Mouse (Mus musculus): ENCODE measurements around the gene Wdr43.
A peak's percentile ranks its signal among the peaks of the same experiment; 100 is the strongest.
"Not testable (repeated sequence)": the region's sequence is repeated elsewhere in the genome, so short reads cannot be mapped to it uniquely, and the experiment has no call there.

The Wdr43 gene

DNA sequence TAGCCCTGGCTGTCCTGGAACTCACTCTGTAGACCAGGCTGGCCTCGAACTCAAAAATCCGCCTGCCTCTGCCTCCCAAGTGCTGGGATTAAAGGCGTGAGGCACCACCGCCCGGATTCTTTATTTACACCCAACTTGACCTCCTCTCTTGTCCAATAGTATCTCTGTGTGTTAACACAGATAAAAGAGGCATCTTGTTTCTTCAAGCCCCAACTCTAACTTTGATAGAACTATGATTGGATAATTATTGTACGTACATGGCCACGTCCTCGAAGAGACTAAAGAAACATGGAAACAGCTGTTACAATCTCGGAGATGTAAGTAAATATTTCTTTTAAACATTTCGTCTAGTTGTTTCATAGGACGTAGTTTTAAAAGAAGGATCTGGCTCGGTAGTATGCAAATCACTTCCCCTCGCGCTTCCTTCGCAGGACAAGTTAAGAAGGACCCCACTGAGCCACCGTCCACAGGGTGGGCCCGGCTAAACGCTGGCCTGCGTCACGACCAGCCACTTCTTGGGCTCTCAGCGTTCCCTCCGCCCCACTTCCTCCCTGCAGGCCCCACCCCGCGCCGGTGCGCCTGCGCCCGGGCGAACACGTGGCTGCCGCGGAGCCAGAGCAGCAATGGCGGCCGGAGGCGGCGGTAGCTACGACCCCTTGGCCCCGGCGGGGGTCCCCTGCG is at the start of gene Wdr43:
Gene Wdr43 (plus strand): TSS at position 258 of the 681 bp plus-strand sequence.
- peak; percentile 92 to 96 for DNase-seq (ENCODE audit: low spot score in 2 of 2)

DNA sequence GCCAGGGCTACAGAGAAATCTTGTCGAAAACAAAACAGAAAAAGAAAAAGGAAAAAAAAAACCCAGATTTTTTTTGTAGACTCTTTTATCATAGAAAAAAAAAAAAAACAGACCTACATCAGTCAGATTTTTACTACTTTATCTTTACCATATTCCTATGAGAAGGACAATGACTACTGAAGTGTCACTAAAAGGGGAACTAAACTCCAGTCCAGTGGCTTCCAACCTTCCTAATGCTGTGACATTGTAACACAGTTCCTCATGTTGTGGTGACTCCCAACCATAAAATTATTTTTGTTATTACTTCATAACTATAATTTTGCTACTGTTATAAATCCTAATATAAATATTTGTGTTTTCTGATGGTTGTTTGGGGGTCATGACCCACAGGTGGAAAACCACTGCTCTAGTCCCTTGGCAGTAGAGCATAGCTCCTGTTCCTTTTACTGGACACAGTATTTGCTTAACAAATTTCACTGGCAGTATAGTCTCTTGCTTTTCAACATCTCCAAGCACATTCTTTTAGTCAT is 36.5 kb upstream of the Wdr43 start:
- no peak for DNase-seq (ENCODE audit: low spot score in 2 of 2)

DNA sequence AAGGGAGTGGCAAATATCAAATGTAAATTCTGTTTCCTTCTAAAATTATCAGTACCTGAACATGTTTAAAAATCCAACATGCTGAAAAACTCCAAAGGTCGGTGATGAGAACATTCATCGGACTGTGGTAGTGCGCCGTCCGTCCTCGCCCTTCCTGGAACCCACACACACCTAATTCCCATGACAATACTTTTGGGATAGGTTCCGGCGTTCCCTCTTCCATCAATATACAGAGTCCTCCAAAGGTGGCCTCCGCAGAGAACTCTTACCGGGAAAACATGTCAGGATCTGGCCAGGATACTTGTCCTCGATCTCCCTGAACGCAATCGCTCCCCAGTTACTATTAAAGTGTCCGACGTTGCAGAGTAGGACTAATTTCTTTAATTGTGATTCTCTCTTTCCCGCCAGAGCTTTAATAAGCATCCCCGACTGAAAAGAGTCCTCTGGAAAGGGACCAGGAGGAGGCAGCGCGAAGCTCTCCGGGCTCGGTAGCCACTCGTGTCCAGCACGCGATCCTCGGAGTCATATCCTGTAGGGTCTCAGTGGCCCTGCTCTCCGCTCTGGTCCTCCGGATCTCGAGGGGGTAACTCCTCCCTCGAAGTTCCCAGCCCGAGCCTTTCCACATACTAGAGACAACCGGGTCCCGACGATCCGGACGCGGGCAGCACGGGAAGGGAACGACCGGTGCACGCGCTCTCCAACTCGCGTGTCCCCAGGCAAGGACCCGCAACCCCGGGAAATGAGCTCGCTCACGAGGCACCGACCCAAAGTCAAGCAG is 17.6 kb upstream of the Wdr43 start:
- no peak for DNase-seq (ENCODE audit: low spot score in 2 of 2)

DNA sequence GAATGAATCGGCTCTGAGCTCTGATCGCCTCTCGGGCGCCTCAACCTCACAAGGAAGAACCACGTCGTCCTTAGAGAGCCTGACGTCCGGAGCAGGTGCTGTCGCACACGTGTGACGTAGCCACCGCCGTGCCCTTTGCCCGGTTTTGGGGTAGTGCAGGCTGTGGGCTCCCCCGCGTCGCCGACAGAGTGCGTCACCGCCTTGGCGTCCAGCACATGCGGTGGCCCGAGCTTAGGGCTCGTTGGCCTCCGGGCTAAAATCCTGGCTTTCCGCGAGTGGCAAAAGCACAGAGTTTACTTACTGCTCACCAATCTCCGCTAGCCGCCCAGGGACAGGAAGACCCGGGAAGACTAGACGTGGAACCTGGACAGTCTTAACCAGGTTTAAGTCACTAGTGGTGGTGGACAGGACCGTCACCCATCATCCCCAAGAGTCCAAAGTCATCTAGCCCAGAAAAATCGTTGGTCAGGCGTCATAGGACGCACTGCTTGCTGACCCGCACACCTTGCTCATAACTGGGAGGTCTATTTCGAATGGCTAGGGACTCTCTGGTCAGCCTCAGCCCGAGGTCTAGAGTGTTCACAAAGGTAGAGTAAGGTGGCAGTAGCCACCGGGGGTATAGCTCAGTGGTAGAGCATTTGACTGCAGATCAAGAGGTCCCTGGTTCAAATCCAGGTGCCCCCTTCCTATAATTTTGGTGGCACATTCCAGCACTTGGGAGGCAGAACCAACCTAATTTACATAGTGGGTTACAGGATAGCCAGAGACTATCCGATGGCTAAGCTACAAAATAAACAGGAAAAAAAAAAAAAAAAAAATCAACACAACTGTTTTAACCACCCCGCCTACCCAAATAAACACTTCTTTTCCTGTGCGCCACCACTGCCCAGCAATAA is 16.8 kb upstream of the Wdr43 start:
- DNase-seq (ENCODE audit: low spot score in 2 of 2), result peak; percentile 86 to 92

DNA sequence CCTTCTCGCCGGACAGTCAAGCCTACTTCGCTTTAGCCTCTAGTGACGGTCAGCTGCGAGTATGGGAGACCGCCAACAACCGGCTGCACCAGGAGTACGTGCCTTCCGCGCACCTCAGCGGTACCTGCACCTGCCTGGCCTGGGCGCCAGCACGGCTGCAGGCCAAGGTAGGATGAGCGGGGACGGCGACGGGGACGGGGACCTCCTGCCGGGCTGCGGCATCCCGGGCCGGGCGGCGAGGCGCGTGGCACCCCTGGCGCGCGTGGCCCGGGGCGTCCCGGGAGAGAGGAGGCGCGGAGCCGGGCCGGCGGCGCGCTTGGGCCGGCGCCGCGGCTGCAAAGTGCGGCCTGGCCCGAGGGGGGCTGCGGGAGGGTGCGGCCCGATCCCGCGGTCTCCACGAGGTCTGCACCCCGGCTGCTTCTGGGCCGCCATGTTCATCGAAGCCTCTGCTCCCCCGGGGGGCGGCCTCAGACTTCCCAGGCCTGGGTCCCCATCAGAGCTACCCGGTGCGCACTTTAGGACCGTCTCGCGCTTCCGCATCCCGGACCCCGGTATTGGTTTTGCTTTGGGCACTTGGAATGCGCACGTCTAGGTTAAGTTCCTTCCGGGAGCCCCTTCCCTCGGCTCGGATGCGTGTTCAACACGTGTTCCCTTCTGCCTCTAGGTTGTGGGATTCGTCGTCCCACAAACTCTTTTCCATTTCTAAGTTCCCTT is 781 bp downstream of the Wdr43 start:
- DNase-seq (ENCODE audit: low spot score in 2 of 2), result peak; percentile 24 to 70

DNA sequence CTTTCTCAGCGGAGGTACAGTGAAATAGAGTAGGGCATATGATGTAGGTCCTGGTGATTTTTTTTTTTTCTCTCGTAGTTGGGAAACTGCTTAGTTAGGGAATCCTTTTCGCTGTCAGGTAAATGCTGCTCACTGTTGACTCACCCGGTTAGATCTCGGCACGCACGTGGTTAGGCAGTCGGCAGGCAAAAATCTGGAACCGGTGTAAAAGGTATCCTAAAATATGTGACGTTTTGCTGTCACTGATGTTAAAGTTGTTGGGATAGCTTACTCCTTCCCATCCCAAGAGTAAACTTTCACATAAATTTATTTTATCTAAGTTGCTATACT is 1.3 kb downstream of the Wdr43 start:
- DNase-seq (ENCODE audit: low spot score in 2 of 2), result no peak

DNA sequence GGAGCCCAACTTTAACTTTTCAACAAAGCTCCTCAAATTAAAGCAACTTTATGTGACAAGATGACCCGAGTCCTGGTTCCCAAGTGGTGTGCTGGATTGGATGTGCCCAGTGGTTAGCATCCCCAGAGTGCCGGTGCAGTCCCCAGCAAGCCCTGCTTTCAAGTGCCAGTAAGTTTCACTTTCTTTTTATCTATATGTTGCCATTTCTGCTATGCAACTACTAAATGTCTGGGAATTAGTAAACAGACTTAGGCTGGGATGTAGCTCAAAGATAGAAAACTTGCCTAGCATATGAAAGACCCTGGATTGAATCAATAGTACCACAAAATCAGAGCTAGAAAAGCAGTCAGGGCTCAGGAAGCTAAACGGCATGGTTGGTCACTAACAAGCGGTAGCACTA is 2.3 kb downstream of the Wdr43 start:
- DNase-seq (ENCODE audit: low spot score in 2 of 2), result no peak

DNA sequence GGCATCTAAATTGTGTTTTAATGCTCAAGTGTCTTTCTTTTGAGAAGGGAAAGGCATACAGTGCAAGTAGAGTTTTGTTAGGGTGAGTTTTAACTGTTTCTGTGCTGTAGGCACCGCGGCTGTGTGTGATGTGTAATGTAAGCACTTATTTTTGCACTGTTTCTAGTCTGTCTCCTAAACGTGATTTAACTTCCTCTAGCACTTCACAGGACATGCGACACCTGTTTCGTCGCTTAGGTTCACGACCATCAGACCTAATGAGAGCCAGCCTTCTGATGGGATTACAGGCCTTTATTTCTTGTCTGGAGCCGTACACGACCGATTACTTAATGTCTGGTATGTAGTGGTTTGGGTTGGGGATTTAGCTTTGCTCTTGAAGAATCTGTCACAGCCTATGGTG is 16.1 kb downstream of the Wdr43 start:
- DNase-seq (ENCODE audit: low spot score in 2 of 2), result no peak

DNA sequence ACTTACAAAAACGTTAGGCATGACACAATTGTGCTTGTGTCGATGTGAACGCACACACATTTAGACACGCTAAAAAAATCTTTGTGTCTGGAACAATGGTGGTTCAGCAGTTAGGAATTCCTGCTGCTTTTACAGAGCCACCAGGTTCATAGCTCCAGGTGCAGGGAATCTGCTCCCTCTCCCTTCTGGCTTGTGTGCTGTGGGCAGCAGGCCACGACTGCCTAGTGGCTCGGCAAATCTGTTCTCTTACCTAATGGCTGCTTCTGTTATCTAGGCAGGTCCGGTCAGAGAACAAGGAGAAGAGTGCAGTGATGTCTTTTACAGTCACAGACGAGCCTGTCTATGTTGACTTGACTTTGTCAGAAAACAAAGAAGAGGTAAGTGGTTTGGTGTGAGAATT is 17.7 kb downstream of the Wdr43 start:
- DNase-seq (ENCODE audit: low spot score in 2 of 2), result no peak

DNA sequence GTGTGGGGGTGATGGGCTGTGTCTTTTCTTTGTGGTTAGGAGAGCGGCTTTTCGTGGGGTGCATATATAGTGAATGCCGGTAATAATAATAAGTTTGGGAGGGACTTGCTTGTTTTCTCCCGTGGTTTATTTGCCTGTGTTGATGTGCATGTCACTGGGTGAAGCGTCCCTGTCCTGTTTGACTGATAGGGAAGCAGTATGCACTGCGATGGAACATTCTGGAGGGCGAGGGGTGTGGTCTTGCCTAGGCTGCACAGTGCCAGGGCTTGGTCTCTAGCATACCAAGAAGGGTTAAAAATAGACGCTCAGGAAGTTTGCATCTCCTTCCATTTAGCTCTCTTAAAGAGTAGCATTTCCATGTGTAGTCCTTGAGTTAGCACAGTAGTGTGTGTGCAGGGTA is 21.1 kb downstream of the Wdr43 start:
- no peak for DNase-seq (ENCODE audit: low spot score in 2 of 2)

DNA sequence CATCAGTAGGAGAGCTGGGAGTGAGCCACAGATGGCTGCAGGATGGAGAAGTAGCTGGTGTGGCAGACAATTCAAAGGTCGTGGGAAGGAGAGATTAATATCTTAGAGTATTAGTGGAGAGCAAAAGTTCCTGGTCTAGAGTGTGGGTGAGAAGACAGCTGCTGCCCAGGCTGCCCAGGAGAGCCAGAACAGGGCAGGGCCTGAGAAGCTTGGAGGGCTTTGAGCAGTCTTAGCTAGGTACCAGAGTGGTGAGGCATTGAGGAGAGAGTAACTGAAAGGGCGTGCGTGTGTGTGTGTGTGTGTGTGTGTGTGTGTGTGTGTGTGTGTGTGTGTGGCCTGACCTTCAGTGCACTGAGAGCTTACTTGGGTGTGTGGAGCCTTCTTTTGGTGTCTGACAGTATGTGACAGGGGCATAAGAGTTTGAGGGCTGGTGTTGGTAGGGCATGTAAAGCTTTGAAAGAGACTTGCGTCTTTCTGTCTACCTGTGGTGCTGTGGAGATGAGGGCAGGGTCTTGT is 22.1 kb downstream of the Wdr43 start:
- DNase-seq (ENCODE audit: low spot score in 2 of 2), result no peak

DNA sequence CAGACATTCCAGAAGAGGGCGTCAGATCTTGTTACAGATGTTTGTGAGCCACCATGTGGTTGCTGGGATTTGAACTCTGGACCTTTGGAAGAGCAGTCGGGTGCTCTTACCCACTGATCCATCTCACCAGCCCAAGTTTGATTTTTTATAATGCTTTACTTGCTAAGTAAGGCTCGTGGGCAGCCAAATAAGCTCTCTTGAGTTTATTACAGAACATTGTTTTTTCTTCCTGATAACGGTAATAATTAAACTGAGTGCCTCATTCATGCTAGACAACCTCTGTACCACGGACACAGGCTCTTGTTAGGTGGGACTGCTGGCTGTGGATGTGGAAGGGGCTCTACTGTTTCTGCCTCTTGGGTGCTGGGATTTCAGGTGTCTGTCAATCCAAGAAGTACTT is 23.4 kb downstream of the Wdr43 start:
- not testable (repeated sequence) for DNase-seq (ENCODE audit: low spot score in 2 of 2)

DNA sequence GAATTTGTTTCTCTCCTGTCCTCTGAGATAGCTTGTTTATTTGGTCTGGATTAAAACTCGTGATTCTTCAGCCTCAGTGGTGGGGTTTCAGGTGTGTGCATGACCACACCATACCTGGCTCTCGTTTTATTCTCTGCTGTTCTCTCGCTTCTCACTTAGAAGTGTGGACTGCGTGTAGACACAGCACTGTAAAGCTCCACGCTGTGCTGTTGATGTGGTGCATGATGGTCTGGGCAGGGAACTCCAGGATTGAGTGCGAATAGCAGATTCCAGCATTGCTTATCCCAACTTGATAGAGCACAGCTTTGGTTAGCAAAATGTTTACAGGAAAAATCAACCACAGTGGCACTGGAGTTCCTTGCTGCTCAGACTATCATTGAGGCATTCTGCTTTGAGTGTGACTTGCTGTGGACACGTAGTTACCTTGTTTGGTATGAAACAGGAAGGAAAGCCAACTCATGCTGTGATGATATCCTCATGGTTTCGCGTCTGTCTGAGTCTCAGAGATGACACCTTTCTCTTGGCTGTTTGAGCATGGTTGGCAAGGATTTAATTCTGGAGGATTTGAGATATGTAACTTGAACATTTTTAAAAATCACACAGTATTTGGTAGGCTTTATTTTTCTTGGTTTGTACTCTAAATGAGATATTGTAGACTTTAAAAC is 24.9 kb downstream of the Wdr43 start:
- no peak for DNase-seq (ENCODE audit: low spot score in 2 of 2)

DNA sequence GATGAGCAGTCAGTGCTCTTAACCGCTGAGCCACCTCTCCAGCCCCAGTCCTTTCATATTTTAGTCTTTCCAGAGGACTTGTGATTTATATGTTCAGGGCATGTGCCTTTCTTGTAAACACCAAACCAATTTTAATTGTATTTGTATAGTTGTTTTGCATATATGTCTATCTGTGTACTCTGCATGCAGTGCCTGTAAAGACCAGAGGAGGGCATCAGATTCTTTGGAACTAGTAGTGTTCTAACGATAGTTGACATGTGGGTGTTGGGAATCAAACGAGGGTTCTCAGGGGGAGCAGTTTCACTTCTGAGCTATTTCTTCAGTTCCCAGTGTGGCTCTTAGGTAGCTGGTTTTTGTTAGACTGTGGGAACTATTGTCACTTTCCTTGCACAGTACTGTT is 26.5 kb downstream of the Wdr43 start:
- DNase-seq (ENCODE audit: low spot score in 2 of 2), result no peak

DNA sequence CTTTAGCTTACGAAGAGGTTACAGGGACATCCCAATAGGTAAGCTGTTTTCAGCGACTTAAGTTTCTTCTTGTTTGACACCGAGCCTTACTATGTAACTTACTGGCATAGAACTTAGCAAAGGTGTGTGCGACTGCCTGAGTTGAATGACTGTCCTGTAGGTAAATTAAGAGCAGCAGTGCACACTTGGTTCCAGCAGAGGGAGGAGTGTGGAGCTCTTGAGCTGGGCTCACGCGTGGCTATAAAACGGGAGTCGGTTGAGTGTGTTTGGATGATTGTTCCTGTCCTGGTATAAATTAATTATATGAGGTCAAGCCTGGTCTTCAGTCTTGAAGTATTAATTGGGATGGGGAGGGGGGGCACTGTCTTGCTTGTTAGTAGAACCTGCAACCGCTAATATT is 34.3 kb downstream of the Wdr43 start:
- DNase-seq (ENCODE audit: low spot score in 2 of 2), result no peak

DNA sequence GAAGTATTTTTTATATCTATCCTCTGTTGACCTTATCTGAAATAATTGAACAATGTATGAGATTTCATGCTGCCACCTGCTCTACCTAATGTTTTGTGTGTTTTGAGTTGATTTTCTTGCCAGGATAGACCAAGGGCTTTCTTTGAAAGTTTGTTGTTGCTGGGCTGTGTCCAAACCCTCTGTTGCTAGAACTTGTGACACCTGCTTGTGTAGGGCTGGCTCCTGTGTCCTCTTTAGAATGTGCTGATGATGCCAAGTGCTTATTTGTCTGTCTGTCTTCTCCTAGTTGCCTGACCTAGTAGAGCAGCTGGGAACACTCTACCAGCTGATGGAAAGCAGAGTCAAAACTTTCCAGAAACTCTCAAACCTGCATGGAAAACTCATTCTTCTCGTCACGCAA is 36.8 kb downstream of the Wdr43 start:
- DNase-seq (ENCODE audit: low spot score in 2 of 2), result no peak

DNA sequence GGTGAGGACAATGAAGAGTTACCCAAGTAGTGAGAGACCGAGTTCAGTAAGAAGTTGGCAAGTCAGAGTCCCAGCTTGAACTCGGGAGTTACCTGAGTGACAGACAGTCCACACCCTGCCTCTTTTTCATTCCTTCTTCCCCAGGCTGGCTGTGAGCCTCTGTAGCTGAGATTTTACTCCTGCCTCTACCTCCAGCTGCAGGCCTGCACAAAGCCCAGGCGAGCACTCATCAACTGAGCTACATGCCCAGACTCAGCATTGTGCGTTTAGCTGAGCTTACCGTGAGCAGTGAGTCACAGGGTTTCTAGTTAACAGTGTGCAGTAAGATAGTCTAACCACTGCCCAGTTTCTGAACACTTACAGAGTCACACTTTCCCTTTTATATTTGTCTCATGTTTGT is 37.2 kb downstream of the Wdr43 start:
- DNase-seq (ENCODE audit: low spot score in 2 of 2), result no peak

DNA sequence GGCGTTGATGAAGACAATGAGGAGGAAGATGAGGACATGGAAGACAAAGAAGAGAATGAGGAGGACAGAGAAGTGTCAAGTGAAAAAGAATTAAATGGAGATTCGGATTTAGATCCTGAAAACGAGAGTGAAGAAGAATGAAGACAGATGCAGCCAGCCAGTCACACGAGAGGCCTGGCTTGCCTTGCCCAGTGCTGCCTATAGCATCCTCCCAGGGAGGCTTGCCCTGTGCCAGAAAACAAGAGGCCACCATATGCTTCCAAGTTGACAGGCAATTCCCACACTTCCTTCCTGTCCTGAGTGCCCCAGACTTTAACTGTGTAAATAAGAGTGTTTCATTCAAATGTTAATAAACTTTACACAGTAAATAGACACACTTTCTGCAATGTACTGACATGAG is 41.8 kb downstream of the Wdr43 start:
- no peak for DNase-seq (ENCODE audit: low spot score in 2 of 2)

DNA sequence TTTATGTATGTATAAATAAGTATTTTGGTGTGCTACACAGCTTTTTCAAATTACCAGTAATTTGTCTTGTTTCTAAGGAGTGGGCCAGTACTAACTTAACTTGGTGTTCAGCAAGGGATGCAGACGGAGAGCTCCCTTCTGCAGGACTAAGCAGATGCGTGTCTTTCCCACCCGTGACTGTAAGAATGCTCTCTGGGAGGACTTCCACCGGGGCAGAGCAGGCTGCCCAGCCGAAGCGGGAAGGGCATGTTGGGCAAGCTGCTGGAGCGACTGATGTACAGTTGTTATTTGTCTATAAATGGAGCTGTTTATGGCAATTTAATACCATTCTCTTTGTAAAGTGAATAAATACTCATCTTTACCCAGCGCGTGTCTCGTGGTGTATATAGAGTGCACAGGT is 43.0 kb downstream of the Wdr43 start:
- DNase-seq (ENCODE audit: low spot score in 2 of 2), result no peak

DNA sequence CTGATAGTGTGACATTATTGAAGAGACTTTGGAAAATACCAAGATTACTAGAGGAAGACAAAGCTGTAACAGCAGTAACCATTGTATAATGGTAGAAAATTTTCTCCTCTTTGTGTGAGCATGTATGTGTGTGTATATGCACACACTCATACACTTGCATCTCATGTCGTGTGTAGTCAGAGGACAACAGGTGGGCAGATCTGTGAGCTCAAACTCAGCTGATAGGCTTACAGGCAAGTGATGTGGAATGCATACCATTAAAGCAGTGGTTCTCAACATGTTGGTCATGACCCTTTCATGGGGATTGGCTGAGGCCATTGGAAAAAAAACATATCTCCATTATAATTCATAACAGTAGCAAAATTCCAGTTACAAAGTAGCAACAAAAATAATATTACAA is 44.7 kb downstream of the Wdr43 start:
- DNase-seq (ENCODE audit: low spot score in 2 of 2), result no peak

DNA sequence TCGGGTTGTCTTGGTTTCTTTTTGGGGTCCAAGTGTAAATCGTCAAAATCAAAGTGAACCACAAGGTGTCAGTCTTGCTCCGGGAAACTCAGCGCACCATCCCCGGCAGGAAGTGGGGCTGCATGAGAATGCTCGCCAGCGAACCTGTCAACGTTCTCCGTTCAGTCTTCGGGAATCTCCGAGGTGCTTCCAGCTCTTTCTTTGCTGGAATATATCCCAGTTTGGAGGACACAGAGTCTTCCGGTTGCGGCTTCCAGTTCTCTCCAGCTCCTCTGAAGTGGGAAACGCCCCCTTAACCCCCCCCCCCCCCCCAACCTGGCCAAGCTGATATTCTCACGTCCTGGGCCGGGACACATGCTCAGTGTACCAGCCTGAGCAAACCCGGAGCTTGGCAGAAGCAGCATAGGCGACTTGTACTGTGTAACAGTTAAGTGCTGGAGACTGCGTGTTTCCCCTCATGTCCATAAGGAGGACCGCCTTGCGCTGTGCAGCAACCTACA is 47.1 kb downstream of the Wdr43 start:
- DNase-seq (ENCODE audit: low spot score in 2 of 2), result peak; percentile 47 to 72

Measured in spleen, postnatal 4 days (tissue).